Mouse (Mus musculus) mouse trophoblast stem cell (cell line): ENCODE results near the gene Itgb2.

Source experiments
- in situ Hi-C, 2 experiments: fragments of 300-500 bp; cut with MseI, MboI; formaldehyde crosslinking; loops; 2 replicates in 1 of 2; 3 replicates in 1 of 2; pipeline ENCODE4 v1.15.1; 2025

Gene Itgb2

GRCm38 (mm10) chr10:77530140-77530539, at the start of gene Itgb2:
TSS of gene Itgb2 (plus strand) at chr10:77530252.
- in situ Hi-C loops = no loop called here

- in situ Hi-C loops = loop anchor here in 1 of 2 experiments (10.0 kb wide), 1 partner anchor 197 kb away; no protein-coding TSS in a partner anchor
Measured at GRCm38 (mm10) chr10:77481814-77482213, 48.2 kb upstream of the Itgb2 start.

- in situ Hi-C loops = loop anchor here in 1 of 2 experiments (10.0 kb wide), 1 partner anchor 200 kb away; no protein-coding TSS in a partner anchor
Measured at GRCm38 (mm10) chr10:77484205-77484935, 45.7 kb upstream of the Itgb2 start.

GRCm38 (mm10) chr10:77485786-77486185, 44.3 kb upstream of the Itgb2 start:
- in situ Hi-C loops = loop anchor here in 1 of 2 experiments (10.0 kb wide), 1 partner anchor 201 kb away; no protein-coding TSS in a partner anchor

GRCm38 (mm10) chr10:77488168-77488567, 41.9 kb upstream of the Itgb2 start:
- in situ Hi-C loops = loop anchor here in 1 of 2 experiments (10.0 kb wide), 1 partner anchor 203 kb away; no protein-coding TSS in a partner anchor

- in situ Hi-C loops = no loop called here
Measured at GRCm38 (mm10) chr10:77491585-77491984, 38.5 kb upstream of the Itgb2 start.

GRCm38 (mm10) chr10:77492885-77493284, 37.2 kb upstream of the Itgb2 start:
- in situ Hi-C loops = no loop called here

- in situ Hi-C loops = no loop called here
Measured at GRCm38 (mm10) chr10:77497185-77497584, 32.9 kb upstream of the Itgb2 start.

- in situ Hi-C loops = no loop called here
Measured at GRCm38 (mm10) chr10:77498254-77498653, 31.8 kb upstream of the Itgb2 start.

- in situ Hi-C loops = no loop called here
Measured at GRCm38 (mm10) chr10:77500636-77501035, 29.4 kb upstream of the Itgb2 start.

- in situ Hi-C loops = no loop called here
Measured at GRCm38 (mm10) chr10:77502967-77503922, 26.8 kb upstream of the Itgb2 start.

GRCm38 (mm10) chr10:77504143-77504542, 25.9 kb upstream of the Itgb2 start:
- in situ Hi-C loops = no loop called here

GRCm38 (mm10) chr10:77506526-77506925, 23.5 kb upstream of the Itgb2 start:
- in situ Hi-C loops = no loop called here

GRCm38 (mm10) chr10:77506961-77507577, 23.0 kb upstream of the Itgb2 start:
- in situ Hi-C loops = no loop called here

- in situ Hi-C loops = no loop called here
Measured at GRCm38 (mm10) chr10:77507779-77508178, 22.3 kb upstream of the Itgb2 start.

- in situ Hi-C loops = no loop called here
Measured at GRCm38 (mm10) chr10:77508744-77509143, 21.3 kb upstream of the Itgb2 start.

- in situ Hi-C loops = no loop called here
Measured at GRCm38 (mm10) chr10:77509403-77510187, 20.5 kb upstream of the Itgb2 start.

GRCm38 (mm10) chr10:77510225-77510982, 19.6 kb upstream of the Itgb2 start:
- in situ Hi-C loops = no loop called here

- in situ Hi-C loops = loop anchor here in 1 of 2 experiments (5.0 kb wide), 1 partner anchor 47 kb away; no protein-coding TSS in a partner anchor
Measured at GRCm38 (mm10) chr10:77515385-77516348, 14.4 kb upstream of the Itgb2 start, which contains the start of gene Fam207a. TSS of gene Fam207a (minus strand) at chr10:77515785.
